Mouse (Mus musculus) heart, embryonic 16.5 days (tissue): Measurements from ENCODE around the gene Mark1. TPM values are rescaled to one million over a fixed set of nuclear protein-coding genes. Genes with fewer than 3 reads are reported as not detected.

ENCODE experiments used
- ATAC-seq: fragments of 200-750 bp; cut with Nextera tagmentation; replicated peaks from 2 replicates; pipeline ENCODE4 v1.8.0; 2017; ENCODE audit warnings: moderate number of reproducible peaks; ENCODE audit not compliant: insufficient read depth, low FRiP score; ENCODE audit errors: extremely low read depth
- H3K27ac ChIP-seq: fragments of 300-500 bp; sonication (generic); 2 replicates; pipeline ENCODE4 v1.5.1; 2014; ENCODE audit warnings: mild to moderate bottlenecking, low read length, control low read depth, moderate library complexity
- H3K27me3 ChIP-seq: fragments of 300-500 bp; sonication (generic); 2 replicates; pipeline ENCODE4 v1.6.1; 2014; ENCODE audit warnings: low read length, mixed read lengths; ENCODE audit not compliant: control insufficient read depth, insufficient read depth
- H3K36me3 ChIP-seq: fragments of 300-500 bp; sonication (generic); 2 replicates; pipeline ENCODE4 v1.6.1; 2014; ENCODE audit not compliant: control insufficient read depth, insufficient read depth
- H3K4me1 ChIP-seq: fragments of 300-500 bp; sonication (generic); 2 replicates; pipeline ENCODE4 v1.6.1; 2014; ENCODE audit warnings: low read length, mixed read lengths; ENCODE audit not compliant: control insufficient read depth, insufficient read depth
- H3K4me2 ChIP-seq: fragments of 300-500 bp; sonication (generic); 2 replicates; pipeline ENCODE4 v1.6.1; 2014; ENCODE audit warnings: low read depth, mild to moderate bottlenecking, control low read depth, low read length
- H3K4me3 ChIP-seq: fragments of 300-500 bp; sonication (generic); 2 replicates; pipeline ENCODE4 v1.5.1; 2014; ENCODE audit warnings: mild to moderate bottlenecking, control low read depth, low read length
- H3K9ac ChIP-seq: fragments of 300-500 bp; sonication (generic); 2 replicates; pipeline ENCODE4 v1.6.1; 2014; ENCODE audit warnings: low read length, control low read depth
- H3K9me3 ChIP-seq: fragments of 300-500 bp; sonication (generic); replicated peaks from 2 replicates; pipeline ENCODE4 v1.6.1; 2016; ENCODE audit warnings: low read length; ENCODE audit not compliant: control insufficient read depth
- WGBS: fragments of 180-500 bp; shearing (Covaris S2); extraction: QIAGEN DNeasy Blood & Tissue Kit; methylation state at CpG from one replicate; pipeline ENCODE4 v1.1.7; 2014; 5-methylcytosine and 5-hydroxymethylcytosine counted together
- polyA plus RNA-seq: library from polyadenylated mRNA; unstranded; fragments of >200 nt; fragmentation: Nextera tagmentation; extraction: Ambion mirVana; gene quantifications from 2 replicates; pipeline ENCODE4 v1.2.1, GENCODE M21; 2015

Mark1 gene
- polyA plus RNA-seq, 1 experiment from 2014 or later = 1.6 TPM

GRCm38 (mm10) chr1:184872069-184872819 lies 127.1 kb downstream of the Mark1 start:
- H3K27ac ChIP-seq = no peak overlapping the region
- no peak overlapping the region for H3K4me3 ChIP-seq
- ATAC-seq = no peak
- no peaks in the 10 kb centered on the region for H3K4me1 ChIP-seq
- no peaks in the 10 kb centered on the region for H3K27me3 ChIP-seq
- 69% methylated on average over 7 of the region's 7 CpGs for WGBS
- no peaks in the 10 kb centered on the region for H3K9me3 ChIP-seq
- no peaks in the 10 kb centered on the region for H3K36me3 ChIP-seq
- no peak overlapping the region for H3K4me2 ChIP-seq
- no peak overlapping the region for H3K9ac ChIP-seq

DNA sequence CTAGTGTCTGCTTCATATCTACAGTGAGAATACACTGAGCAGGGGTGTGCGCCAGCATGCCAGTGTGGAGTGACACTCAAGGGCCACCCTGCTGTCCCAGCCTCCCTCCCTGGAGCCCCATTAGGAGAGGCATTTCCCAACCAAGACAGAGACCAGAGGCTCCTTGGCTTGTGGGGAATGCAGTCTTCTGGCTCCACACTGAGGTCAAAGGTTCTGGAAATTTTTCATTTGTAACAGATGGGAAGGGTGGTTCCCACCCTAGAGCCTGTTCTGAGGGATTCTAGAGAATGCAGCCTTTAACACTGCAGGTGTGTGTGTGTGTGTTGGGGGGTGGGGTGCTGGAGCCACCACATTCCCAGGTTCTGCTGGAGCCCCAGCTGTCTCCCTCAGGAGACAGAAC lies 127.9 kb downstream of the Mark1 start:
- Histone ChIP-seq H3K9ac (no peak overlapping the region), H3K36me3 (no peaks in the 10 kb centered on the region), H3K4me2 (no peak overlapping the region), H3K9me3 (no peaks in the 10 kb centered on the region), H3K4me1 (no peaks in the 10 kb centered on the region), H3K27me3 (no peaks in the 10 kb centered on the region), H3K27ac (no peak overlapping the region), H3K4me3 (no peak overlapping the region)
- 74% methylated on average over 1 of the region's 1 CpGs for WGBS
- ATAC-seq = no peak

GRCm38 (mm10) chr1:184870646-184871385 lies 128.6 kb downstream of the Mark1 start:
- Histone ChIP-seq H3K4me1 (no peaks in the 10 kb centered on the region), H3K27me3 (no peaks in the 10 kb centered on the region), H3K27ac (no peak overlapping the region), H3K4me3 (no peak overlapping the region), H3K9ac (no peak overlapping the region), H3K36me3 (no peaks in the 10 kb centered on the region), H3K4me2 (no peak overlapping the region), H3K9me3 (no peaks in the 10 kb centered on the region)
- WGBS = 72% methylated on average over 11 of the region's 11 CpGs
- no peak for ATAC-seq

DNA sequence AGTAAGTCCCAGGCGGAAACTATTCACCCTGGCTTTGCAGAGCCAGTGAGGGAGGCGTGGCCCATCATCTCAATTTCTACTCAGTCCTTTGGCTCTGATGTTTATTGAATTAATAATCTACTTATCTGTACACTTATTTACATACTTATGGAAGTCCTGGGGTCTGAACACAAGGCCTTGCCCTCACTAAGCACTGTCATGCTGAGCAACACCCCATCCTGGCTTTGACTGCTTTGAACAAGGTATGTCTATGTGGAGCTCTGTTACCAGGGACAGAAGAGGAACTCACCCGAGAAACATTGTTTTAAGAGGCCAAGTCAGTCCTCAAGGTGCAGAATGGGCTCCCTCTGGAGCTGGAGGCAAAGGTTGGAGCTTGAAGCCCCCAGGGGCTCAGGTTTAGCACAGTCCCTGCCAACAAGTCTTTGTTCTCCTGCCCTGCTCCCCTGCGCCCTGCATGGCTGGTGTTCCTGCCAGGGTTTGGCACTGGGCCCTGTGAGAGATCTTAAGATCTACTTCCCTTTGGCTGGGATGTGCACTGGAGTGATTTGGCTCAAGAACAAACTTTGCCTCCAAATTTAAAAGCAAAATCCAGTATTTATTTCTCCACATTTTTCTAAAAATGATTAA lies 129.3 kb downstream of the Mark1 start:
- Histone ChIP-seq H3K4me3 (no peak overlapping the region), H3K9ac (no peak overlapping the region), H3K36me3 (no peaks in the 10 kb centered on the region), H3K27ac (no peak overlapping the region), H3K4me2 (no peak overlapping the region), H3K27me3 (no peaks in the 10 kb centered on the region), H3K9me3 (no peaks in the 10 kb centered on the region), H3K4me1 (no peaks in the 10 kb centered on the region)
- WGBS = 61% methylated on average over 4 of the region's 4 CpGs
- no peak for ATAC-seq

DNA sequence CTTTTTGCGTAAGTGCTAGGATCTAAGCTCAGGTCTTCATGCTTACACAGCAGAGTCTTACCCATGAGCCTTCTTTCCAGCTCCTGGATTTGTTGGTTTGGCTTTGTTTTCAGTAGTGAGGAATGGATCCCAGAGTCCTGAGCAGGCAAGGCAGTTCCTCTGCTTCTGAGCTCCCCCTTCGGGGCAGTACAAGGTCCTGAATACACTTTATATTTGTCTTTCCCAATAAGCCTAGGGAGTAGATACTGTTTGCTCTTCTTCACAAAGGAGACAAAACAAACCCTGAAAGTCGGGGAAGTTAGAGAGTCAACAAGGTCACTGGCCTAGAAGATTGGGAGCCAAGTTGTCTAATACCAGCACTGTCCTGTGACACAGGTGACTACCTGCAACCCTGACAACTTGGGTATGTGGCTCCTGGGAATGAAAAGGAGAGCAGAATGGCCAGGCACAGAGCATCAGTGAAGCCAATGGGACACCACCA lies 131.7 kb downstream of the Mark1 start:
- Histone ChIP-seq H3K27ac (no peak overlapping the region), H3K27me3 (no peaks in the 10 kb centered on the region), H3K9ac (no peak overlapping the region), H3K36me3 (no peaks in the 10 kb centered on the region), H3K4me3 (no peak overlapping the region), H3K9me3 (no peaks in the 10 kb centered on the region), H3K4me2 (no peak overlapping the region), H3K4me1 (no peaks in the 10 kb centered on the region)
- WGBS = 73% methylated on average over 3 of the region's 3 CpGs
- no peak for ATAC-seq

DNA sequence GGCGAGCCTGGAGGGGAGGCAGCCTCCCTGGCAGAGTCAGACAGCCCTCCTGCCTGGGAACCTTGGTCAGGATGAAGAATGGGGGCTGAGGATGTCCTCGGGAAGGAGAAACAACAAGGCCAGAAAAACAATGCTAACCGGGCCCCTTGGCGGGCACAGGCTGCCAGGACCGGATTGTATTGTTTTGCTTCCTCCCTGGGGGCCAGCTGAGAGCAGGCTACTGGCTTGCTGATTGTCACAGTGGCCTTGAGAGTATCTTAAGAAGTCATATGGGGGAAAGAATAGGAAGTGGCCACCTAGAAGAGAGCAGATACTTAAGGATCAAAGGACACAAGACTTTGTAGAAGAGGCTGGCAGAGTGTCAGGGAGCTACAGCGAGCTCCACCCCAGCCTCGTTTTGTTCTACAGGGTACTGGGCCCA lies 135.0 kb downstream of the Mark1 start:
- H3K27me3 ChIP-seq = no peaks in the 10 kb centered on the region
- no peaks in the 10 kb centered on the region for H3K36me3 ChIP-seq
- H3K4me3 ChIP-seq = no peak overlapping the region
- no peak overlapping the region for H3K4me2 ChIP-seq
- ATAC-seq = peak; percentile 68
- no peak overlapping the region for H3K9ac ChIP-seq
- H3K4me1 ChIP-seq = no peaks in the 10 kb centered on the region
- H3K27ac ChIP-seq = peak overlapping the region; percentile 68
- no peaks in the 10 kb centered on the region for H3K9me3 ChIP-seq
- WGBS = 36% methylated on average over 7 of the region's 7 CpGs

GRCm38 (mm10) chr1:184862636-184863035 lies 136.7 kb downstream of the Mark1 start:
- H3K36me3 ChIP-seq = no peaks in the 10 kb centered on the region
- no peak overlapping the region for H3K4me3 ChIP-seq
- no peak overlapping the region for H3K9ac ChIP-seq
- no peak overlapping the region for H3K4me2 ChIP-seq
- WGBS = 84% methylated on average over 6 of the region's 6 CpGs
- no peak for ATAC-seq
- no peak overlapping the region for H3K27ac ChIP-seq
- H3K27me3 ChIP-seq = no peaks in the 10 kb centered on the region
- no peaks in the 10 kb centered on the region for H3K4me1 ChIP-seq
- no peaks in the 10 kb centered on the region for H3K9me3 ChIP-seq

DNA sequence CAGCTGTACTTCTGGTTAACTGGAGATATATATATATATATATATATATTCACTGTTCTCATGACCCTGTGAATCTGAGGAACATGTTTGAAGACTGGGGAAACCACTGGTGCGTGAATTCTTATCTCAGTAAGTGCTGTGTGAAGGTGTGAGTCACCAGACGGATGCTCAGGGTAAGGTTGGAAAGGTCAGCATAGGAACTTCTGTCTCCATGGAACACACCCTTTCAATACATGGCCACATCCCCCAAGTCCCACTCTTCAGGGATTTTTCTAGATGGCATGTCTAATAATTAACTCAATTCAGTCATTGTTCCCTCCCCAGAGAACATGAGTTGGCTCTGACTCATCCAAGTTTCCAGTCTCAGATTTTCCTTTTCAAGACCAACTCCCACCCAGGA lies 137.8 kb downstream of the Mark1 start:
- no peak overlapping the region for H3K4me3 ChIP-seq
- H3K4me2 ChIP-seq = no peak overlapping the region
- 33% methylated on average over 2 of the region's 2 CpGs for WGBS
- no peaks in the 10 kb centered on the region for H3K4me1 ChIP-seq
- no peak for ATAC-seq
- no peaks in the 10 kb centered on the region for H3K27me3 ChIP-seq
- H3K9me3 ChIP-seq = no peaks in the 10 kb centered on the region
- no peaks in the 10 kb centered on the region for H3K36me3 ChIP-seq
- H3K27ac ChIP-seq = no peak overlapping the region
- H3K9ac ChIP-seq = no peak overlapping the region

DNA sequence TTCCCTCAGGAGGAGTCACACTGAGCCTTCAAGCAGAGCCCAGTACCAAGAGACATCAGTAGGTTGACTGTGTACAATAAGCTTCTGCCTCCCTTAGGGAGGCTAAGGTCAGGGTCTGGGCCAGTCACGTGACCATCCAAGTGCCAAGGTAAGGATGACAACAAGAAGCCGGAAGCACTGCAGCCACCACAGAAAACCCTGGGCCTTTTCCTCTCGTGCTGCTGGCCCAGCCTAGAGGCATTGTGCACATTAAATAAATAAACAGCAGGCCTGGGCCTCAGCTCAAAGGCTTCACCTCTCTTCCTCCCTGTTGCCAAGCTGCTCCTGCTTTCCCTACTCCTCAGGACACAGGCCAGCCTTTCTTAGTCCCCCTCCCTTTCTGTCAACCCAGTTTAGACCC lies 139.1 kb downstream of the Mark1 start:
- H3K4me1 ChIP-seq = no peaks in the 10 kb centered on the region
- no peaks in the 10 kb centered on the region for H3K36me3 ChIP-seq
- no peak overlapping the region for H3K4me2 ChIP-seq
- WGBS = 41% methylated on average over 3 of the region's 3 CpGs
- no peak for ATAC-seq
- H3K9me3 ChIP-seq = no peaks in the 10 kb centered on the region
- H3K27me3 ChIP-seq = no peaks in the 10 kb centered on the region
- 0 out of 2 replicates have a peak overlapping the region, but pooled peaks have one; percentile 23 for H3K27ac ChIP-seq
- H3K9ac ChIP-seq = no peak overlapping the region
- H3K4me3 ChIP-seq = no peak overlapping the region
